Mouse (Mus musculus): ENCODE data around the gene Zswim1.

- TF ChIP-seq POLR2A (IDR thresholded peaks at IDR 0.05; ENCODE audit: low read depth, low read length): no peak
- TF ChIP-seq CTCF (IDR thresholded peaks at IDR 0.05; ENCODE audit: extremely low read depth, insufficient read depth, insufficient read length, insufficient replicate concordance): no peak
Measured at GRCm38 (mm10) chr2:164776130-164776529, 46.4 kb upstream of the Zswim1 start.
